10 mouse cellular contexts compared by ENCODE assay signal in the genomic region with DNA sequence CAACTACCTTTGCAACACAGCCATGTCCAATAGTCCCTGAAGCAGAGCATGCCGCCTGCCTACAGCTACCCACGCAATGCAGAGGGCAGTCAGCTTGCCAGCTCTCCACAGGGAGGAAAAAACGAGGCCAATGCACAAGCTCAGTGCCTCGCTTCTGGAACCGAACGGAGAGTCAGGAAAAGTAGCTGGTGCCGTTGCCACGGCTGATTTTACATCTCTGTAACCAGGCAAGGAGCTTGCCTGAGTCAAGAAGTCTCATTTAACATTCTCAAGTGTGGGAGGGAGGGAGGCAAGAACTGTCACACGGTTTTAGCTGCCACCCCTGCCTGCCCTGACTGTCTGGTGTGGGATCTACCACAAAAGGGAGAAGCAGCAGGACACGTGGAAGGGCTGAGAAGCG. TPM values are rescaled to one million over a fixed set of nuclear protein-coding genes. Genes with fewer than 3 reads are reported as not detected.
A peak's percentile ranks its signal among the peaks of the same experiment; 100 is the strongest.
DNase-seq lines count a peak whose midpoint lies in the region; ATAC-seq and TF ChIP-seq lines count a peak whose summit lies in the region.
"Had no signal": no experiment of that assay in that cellular context is flagged by ENCODE, and none has a peak within 500 bp of the region (broad histone marks: within the 10 kb centered on the region; RNA-seq: fewer than 3 reads in every experiment).

No protein-coding gene starts in this region.

- no peak overlapping the region for H3K9ac ChIP-seq in midbrain, embryonic 13.5 days (replicated peaks)
- H3K9ac ChIP-seq: stomach, embryonic 15.5 days had no signal

- ATAC-seq in midbrain, embryonic 13.5 days: no peak

- H3K4me3 ChIP-seq in gastrocnemius, adult 2 months: no peak overlapping the region
- H3K4me3 ChIP-seq in midbrain, embryonic 13.5 days (replicated peaks): no peak overlapping the region
- H3K4me3 ChIP-seq: stomach, embryonic 15.5 days had no signal

- intact Hi-C loops in gastrocnemius, adult 2 months (cut with DNase I): loop anchor here (5.0 kb wide), 1 partner anchor 53 kb away; a partner anchor contains a TSS
- intact Hi-C loops in left cerebral cortex, postnatal 36 days (cut with DNase I): loop anchor here (5.0 kb wide), 2 partner anchors 33 to 37 kb away; no protein-coding TSS in a partner anchor

- DNase-seq in gastrocnemius, adult 2 months: peak; percentile 23
- no peak for DNase-seq in gastrocnemius, postnatal 4 days (ENCODE audit: low spot score in 2 of 2)
- peak; percentile 96 for DNase-seq in cerebellum, adult 11 months
- DNase-seq in frontal cortex, postnatal 25 days (ENCODE audit: low spot score in 2 of 2): peak; percentile 54 to 58
- DNase-seq in left cerebral cortex, postnatal 36 days (ENCODE audit: low spot score in 2 of 2): peak; percentile 83 to 88
- DNase-seq in testis, postnatal 14 days (ENCODE audit: low spot score): no peak
- no peak for DNase-seq in lung, postnatal 25 days (ENCODE audit: low spot score)

- H3K4me2 ChIP-seq in midbrain, embryonic 13.5 days (replicated peaks): no peak overlapping the region
- H3K4me2 ChIP-seq: stomach, embryonic 15.5 days had no signal

- no peak for TF ChIP-seq CTCF in gastrocnemius, adult 2 months (IDR thresholded peaks at IDR 0.05)

- no peaks in the 10 kb centered on the region for H3K9me3 ChIP-seq in midbrain, embryonic 13.5 days
- H3K9me3 ChIP-seq: stomach, embryonic 15.5 days had no signal

- no peak overlapping the region; the same call in 1 of the 2 replicates for H3K27ac ChIP-seq in gastrocnemius, adult 2 months
- no peak overlapping the region for H3K27ac ChIP-seq in midbrain, embryonic 13.5 days
- H3K27ac ChIP-seq: macrophage; stomach, embryonic 15.5 days had no signal

- peaks cover 50% of the 10 kb centered on the region for H3K36me3 ChIP-seq in midbrain, embryonic 13.5 days

- H3K4me1 ChIP-seq in midbrain, embryonic 13.5 days (replicated peaks): no peaks in the 10 kb centered on the region
- H3K4me1 ChIP-seq: stomach, embryonic 15.5 days had no signal

- 81% methylated on average over 11 of the region's 11 CpGs for WGBS in midbrain, embryonic 13.5 days

- no peaks in the 10 kb centered on the region for H3K27me3 ChIP-seq in midbrain, embryonic 13.5 days
- H3K27me3 ChIP-seq: stomach, embryonic 15.5 days had no signal

RNA-seq across cellular contexts. Expression of a gene that starts 54.4 kb away (rescaled TPM):
- total RNA-seq in gastrocnemius, adult 2 months (2021): 100 to 1,000 TPM; 108 to 128 TPM
- total RNA-seq in gastrocnemius, postnatal 4 days (2021): 100 to 1,000 TPM; 190 to 199 TPM
- total RNA-seq in left cerebral cortex, postnatal 36 days (2021): 100 to 1,000 TPM; 644 to 664 TPM
- polyA plus RNA-seq in midbrain, embryonic 13.5 days (2015; fragmentation: Nextera tagmentation; extraction: Ambion mirVana): 45.6 and 47.0 TPM in 2 replicates

Comparison
In these comparisons a context has a peak if more than half of its experiments do, and no peak if none do; other contexts are left out.
1. DNase-seq: peak in gastrocnemius, adult 2 months (single experiment), cerebellum, adult 11 months (single experiment), frontal cortex, postnatal 25 days (2 of 2) and left cerebral cortex, postnatal 36 days (2 of 2); none in gastrocnemius, postnatal 4 days (0 of 2), testis, postnatal 14 days (single experiment) and lung, postnatal 25 days (single experiment).